Mouse (Mus musculus): ENCODE results near the gene Cyth1.

DNA sequence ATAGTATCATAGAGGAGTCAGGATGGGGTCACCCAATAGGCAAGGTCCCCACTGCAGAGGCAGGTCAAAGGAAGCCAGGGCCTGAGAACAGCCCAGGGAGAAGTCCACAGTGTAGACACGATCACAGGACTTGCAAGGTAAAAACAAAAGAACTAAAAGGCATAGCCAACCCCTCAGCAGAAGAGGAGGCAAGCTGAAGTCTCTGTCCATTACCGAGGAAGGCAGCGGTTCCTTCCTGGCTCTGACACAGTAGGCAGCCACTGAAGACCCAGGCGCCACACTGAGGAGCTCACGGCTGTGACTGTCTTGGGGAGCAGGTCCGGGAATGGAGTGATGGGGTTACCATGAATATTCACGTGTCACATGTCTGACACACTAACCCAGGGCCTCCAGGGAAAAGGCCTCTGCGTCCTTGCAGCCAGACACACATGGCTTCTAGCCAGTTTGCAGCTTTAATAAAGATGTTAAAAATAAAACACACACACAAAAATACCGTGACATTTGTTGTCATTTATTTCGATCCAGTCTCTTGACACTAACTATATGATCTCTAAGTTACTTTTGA is 51.5 kb downstream of the Cyth1 start:
- TF ChIP-seq GATA1 (IDR thresholded peaks at IDR 0.05; ENCODE audit: low read length) (no peak), TAL1 (IDR thresholded peaks at IDR 0.05; ENCODE audit: low read length) (no peak)

Data from erythroblast, embryonic 14.5 days (primary cell).